Mouse (Mus musculus) thymus, postnatal 25 days (tissue): ENCODE data around the gene Cdc40.

ENCODE experiments used
- DNase-seq: peaks from one replicate; pipeline ENCODE4 v3.0.0; 2022

The Cdc40 gene

DNA sequence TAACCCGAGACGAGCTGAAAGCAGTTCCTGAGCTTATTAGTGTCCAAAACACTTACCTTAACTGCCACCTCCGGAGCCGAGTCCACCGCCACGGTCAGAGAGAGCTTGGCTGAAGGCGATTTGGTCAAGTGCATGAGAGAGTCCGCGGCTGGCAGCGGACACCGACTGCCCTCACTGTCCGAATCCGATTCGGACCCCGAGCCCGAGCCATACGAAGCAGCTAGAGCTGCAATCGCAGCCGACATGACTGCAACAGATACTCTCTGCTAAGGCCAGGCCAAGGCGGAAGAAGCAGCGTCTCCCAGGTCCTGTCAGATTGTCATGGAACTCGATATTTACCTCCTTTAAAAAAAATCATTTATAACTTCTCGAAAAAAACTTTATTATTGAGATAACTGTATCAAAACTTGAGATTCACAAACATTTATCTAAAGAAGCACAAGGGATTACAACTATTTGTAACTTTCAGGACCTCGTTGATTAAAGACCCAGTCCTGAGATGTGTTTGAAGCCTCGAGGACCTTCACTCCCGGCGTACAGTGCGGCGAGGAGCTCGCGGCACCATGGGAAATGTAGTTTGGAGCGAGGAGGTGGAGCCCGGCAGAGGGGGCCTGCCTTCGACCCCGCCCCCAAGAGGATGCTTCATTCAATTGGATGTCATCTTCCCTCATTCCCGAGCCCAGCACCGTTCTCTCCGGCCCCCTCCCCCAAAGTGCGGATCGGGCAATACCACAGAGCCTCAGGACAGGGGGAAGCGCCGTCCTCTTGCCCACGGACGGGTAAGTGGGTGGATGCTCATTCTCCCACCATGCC, at the start of gene Cdc40, which contains the start of gene Wasf1:
TSS of gene Cdc40 (minus strand) at position 481 of the 813 bp plus-strand sequence.
TSS of gene Wasf1 (plus strand) at position 645 of the 813 bp plus-strand sequence.
- DNase-seq = peak; percentile 91

DNA sequence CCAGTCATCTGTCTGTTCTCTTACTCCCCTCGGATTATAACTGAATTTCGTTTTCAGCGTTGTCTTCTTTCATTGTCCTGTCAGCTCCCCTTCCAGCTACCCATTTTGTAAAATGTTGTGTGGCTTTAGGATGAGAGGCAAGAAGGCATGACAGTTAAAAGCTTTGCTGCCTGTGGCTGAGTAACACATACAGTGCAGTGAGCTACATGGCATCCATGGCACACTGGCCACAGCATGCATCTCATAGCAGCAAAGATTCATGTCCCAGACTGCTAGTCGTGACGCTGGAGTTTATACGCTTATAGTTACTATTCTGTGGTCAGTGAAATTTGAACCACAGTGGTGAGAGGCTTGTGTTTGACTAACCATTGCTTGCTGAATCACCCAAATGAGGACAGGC, 36.4 kb upstream of the Cdc40 start:
- DNase-seq = no peak

DNA sequence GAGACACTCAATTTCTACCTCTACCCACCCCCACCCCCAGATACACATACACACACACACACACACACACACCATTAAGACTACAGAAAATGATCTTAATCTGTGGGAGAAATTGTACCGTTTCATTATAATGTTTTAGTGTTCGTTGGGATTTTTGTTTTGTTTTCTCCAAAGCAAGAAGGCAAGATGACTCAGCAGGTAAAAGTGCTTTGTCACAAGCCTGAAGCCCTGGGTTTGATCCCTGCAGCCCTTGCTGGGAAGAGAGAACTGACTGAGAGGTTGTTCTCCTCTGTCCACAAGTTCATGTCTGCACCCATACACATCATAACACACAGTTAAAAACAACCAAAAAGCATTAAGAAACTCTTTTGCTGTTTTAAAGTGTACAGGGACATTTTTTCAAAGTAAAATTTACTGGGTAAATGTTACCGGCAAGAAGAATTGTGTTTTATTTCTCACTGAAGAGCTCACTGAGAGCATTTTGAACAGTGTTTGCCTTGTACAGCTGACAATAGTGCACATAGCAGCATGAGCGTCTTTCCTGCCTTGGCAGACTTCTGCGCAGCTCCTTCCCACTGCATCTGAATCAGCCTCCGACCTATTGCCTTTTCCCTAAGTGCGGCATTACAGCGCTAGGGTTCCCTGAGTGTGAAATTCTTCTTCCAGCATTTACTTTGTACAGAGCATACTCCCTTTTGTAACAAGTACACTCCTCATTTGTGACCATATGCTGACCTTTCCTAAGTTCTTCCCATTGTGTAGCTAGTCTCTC, 35.7 kb upstream of the Cdc40 start:
- DNase-seq = no peak

DNA sequence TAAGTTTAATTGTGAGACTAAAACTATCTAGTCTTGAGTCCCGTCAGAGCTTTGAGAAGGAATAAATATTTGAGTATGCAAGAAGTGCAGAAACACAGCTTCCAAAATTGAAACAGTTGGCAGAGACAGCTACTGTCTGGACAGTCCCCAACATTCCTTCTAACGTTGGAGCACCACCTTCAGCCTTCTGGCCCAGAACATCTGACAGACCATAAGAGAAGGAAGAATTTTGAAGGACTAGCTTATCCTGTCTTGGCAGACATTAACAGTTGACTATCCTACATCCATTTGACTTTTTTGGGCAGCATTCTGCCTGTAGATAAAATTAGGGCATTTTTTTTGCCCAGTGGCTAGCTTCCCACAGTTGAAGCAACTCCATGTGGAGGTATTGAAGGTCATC, 32.1 kb upstream of the Cdc40 start:
- DNase-seq = no peak

DNA sequence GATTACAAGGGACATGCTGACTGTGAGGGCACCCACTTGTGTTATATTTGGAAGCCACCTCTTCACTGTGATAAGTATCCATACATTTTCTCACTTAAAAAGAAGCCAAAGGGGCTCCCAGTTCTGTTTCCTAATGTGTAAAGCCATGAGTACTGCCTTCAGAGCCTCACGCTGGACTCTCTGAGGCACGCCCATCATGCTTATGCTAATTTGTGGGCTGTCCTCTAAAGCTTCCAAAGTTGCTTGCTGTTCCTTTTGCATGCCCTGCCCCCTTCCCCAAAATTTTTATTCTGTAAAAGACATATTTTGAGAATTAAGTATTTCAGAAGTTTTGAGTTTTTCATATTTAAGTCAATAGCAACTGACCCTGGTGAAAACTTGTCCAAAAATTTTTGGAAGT, 27.7 kb upstream of the Cdc40 start:
- DNase-seq = no peak

DNA sequence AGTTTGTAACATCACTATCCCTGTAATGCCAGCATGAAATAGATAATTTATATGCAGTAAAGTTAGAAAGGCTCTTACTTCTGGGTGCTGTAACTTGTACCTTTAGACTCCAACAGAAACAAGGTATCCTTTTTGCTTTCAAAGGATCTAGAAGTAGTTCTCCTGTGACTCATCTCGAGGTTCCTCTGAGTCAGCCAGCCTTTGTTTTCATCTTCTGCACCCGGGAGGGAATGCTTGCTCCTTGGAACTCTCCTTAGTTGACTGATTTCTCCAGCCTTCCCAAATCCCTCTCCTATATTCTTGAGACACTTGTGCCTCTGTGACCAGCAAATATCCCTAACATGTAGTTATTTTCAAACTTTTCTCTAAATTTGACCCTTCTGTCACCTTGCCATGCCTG, 25.5 kb upstream of the Cdc40 start:
- no peak for DNase-seq

DNA sequence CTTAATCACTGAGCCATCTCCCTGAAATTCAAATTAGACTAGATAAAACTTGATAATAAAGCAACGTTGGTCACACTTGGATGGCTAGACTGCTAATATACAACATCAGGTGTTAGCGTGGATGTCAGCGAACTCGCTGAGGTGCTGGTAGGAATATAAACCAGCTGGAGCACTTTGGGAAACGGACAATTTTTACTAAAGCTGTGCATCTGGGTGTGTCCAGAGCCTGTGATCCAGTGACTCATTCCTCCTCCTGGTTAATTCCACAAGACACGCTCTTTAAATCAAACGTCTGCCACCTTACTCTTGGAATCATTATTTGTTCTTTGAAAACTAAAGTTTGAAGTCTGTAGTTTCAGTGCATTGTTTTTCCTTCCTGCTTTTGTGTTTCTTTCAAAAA, 23.7 kb upstream of the Cdc40 start:
- no peak for DNase-seq

DNA sequence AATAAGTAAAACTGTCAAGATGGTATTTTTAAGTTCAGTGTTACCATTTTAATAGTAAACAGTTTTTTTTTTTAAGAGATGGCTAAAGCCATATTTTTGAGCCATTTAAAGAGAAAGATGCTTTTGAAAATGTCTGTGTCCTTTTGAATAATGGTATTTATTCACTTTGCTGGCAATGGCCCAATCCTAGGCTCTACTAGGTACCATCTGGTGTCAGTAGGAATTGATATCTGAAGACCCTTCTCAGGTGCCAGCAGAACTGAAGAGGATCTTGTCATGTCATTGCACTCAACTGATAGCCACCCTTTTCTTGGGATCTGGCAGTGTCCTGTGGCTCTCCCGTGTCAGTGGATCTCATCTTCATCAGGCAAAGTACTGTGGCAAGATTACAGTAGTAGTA, 23.0 kb upstream of the Cdc40 start:
- DNase-seq = no peak

DNA sequence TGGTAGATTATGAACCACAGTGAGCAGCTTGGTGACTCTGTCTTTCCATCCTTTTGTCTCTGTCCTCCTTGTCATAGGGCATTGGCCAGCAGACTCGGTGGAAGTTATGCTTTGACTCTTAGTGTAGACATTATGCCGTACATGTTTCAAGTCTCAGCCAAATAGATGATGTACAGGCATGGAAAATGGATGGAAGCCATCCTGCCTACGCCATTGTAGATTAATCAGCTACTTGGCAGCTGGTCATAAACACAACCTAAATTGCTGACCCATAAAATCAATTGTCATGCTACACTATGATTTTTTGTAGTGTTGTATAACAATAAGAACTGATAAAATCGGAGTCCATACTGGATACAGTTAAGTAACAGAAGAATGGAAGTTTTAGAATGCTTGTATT, 18.7 kb upstream of the Cdc40 start:
- DNase-seq = no peak

DNA sequence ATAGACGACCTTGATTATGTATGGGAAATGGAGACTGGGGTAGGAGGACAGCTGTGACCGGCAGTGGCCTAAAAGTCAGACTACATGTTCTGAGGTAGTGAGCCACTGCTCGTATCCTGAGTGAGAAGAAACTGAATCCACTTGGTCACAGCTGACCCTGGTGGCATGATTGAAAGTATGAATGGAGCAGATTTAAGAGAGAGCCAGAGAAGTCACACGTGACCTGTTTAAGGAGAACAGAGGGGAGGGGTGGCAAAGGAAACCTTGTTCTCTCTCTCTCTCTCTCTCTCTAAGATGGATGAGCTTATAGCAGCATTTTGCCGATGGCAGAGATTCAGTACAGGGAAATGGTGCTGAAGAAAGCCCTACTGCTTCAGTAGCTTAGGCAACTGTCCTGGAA, 13.5 kb upstream of the Cdc40 start:
- DNase-seq = no peak

DNA sequence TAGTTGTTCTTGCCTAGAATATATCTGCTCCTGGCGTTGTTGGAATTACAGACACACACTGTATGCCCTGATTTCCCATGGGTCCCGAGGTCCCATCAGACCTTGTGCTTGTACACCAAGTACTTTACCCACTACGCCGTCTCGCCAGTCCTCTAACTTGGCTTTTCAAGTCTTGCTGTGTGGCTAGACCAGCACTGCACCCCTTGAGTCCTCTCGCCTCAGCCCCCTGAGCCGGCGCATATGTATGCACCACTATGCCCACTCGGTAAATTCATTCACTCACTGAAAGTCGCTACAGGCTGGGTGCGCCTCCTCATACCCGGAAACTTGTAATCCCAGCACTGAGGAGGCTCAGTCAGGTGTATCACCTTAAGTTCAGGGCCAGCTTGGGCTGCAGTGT, 12.7 kb upstream of the Cdc40 start:
- DNase-seq = no peak

DNA sequence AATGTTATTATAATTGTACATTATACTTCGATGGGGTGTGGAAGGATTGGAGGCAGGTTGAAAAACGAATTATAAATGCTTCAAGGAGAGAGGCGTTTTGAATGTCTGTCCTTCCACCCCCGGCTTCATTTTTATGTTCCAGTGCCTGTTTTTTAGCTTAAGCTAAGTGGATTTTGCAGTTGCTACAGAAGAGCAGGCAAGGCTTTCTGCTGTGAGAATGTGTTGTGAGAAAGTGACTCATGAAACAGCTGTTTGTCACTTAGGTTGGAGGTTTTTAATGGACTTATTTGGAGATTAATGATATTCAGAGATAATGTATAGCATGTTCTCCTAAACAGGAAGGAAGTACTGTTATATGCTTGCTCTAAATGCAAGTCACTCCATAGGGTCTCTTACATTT, 6.0 kb upstream of the Cdc40 start:
- no peak for DNase-seq

DNA sequence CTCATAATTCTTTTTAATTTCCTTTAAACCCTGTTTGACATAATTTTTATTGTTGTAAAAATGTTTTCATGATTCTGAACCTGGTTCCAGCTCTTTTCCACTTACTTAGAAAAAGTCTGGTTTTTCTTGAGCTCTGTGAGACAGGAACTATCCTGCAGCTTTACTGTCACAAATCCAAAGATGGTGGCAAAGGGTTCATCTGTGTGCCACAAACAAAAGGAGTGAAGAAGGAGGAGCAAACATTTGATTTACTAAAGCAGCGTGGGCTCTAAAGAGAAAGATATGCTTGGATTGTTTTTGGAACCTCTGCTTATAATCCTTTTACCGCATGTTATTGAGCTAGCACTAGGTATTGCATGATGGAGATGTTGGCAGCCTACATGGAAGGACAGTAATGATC, 4.2 kb upstream of the Cdc40 start:
- no peak for DNase-seq

DNA sequence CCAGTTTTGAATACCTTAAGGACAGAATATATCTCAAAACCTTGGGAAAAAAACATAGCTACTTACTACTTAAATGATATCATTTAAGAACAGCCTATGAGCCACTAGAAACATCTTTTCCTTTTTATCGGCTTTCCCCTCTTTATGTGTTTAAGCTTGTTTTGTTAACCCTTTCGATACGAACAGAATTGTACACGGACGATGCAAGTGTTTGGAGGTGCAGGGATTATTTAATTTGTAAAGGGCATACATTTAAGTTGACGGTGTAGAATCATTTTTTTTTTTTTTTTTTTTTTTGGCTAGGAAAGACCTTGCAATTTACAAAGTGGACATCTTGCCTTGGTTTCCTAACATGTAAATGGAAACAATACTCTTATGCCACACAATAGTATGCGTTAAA, 2.3 kb upstream of the Cdc40 start:
- DNase-seq = no peak

DNA sequence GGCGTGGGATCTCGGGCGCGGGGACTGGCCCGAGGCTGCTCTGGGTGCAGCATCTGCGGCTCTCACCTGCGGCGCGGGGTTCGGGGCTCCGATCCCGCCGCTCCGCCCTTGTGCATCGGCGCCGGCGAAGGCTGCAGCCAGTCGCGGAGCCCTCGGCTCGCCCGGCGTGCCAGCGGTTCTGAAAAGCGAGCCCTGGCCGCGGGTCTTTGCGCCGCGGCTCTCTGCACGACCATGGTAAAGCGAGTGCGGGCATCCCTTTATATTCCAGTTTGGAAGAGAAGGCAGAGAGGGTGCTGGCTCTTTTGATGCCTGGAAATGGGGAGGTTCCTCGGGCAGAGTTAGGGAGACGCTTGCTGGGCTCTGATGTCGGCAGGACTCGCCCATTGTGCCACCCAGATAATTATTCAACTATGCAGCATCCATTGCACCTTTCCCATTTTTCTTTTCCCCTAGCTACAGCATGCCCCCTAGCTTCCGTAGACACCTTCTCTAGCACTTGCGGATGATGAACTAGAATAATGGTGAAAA, 1.2 kb upstream of the Cdc40 start:
- DNase-seq = peak; percentile 28

DNA sequence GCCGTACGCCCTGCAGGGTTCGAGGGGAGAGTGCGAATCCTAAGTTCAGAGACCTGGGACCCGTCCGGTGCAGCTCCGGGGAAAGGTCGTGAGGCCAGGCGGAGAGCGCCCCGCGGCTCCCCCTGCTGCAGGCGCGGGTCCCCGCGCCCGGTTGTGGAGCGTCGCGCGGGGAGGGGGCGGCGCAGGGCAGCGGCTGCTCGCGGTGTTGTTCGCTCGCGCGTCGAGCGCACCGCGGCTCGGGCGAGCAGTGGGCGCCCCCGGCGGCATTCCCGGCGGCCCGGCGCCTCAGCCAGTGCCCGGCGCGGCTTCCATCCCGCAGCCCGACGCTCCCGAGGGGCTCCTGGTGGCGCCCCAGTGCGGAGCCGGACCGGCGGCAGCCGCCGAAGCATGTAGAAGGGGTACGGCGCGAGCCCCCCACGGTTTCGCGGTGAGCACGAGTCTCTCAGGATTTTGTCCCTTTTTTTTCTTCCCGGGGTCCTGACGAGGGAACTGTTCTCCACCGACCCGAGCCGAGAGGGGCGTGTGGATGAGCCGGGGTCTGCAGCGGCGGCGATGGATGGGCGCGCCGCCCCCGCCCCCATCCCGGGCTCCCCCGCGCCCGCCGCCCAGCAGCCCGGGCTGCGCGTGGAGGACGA, 650 bp upstream of the Cdc40 start:
- DNase-seq = no peak

DNA sequence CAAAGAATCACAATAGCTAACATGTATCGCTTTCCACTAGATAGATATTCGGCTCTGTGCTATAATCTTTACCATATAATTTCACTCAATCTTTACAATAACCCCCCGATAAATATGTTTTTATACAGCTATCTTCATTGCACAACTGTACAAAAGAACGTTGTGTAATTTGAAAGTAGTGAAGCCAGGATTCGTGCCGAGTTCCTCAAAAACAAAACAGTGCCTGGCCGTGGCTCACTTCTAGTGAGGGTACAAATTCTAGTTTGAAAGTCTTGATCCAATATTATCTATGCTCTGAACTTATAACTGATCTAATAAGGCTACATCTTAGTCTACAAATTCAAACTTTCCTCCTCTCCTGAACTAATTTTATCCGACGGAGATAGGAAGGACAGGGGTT, 778 bp downstream of the Cdc40 start:
- DNase-seq = no peak

DNA sequence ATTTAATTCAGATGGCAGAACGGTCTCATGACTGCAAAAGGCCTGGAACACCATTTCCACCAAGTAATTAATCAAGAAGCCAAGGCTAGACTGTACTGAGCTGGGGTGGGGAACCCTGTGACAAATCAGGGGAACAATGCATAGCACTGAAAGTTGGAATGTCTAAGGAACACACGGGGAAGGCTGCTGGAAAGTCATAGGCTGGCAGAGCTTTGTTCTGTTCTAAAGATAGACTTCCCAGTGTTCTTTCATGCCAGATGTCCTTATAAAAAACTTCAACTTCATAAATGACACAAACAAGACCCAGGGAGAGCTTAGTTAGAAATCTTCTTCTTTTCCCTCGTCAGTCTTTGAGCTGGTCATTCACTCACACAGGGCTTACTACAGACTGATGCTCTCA, 1.9 kb downstream of the Cdc40 start:
- no peak for DNase-seq

DNA sequence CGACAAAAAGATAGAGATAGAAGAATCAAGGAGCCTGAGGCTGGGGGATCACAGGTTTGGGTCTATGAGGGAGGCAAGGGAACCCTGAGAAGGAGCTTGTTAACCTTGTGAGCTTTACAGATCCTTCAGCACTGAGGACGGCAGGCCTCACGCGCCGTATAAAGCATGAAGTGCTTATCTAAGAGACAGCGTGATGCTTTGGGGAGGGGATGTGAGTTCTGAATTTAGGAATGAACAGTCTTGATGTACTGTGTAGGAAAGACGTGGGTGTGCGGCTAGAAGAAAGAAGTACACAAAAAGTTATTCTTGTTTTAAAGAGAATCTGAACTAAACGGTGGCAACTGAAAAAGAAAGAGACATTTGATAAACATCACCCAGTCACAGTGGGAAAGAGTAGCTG, 3.1 kb downstream of the Cdc40 start:
- DNase-seq = no peak

DNA sequence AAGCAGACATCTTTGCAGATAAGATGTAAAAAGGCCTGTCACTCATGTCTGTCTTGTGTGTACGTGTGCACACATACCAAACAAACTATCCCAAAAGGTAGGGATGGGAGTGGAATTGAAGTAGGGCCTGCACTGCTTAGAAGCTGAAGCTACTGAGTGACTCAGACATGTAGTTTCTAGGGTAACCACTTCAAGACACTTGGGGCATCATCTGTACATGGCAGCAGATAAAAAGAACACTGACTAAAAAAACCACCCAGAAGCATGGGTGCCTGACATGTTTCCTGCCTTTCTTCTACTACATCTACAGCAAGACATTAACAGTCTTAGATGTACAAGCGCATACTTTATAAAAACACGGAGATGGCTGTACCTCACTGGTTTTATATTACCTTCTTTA, 4.9 kb downstream of the Cdc40 start:
- DNase-seq = no peak

DNA sequence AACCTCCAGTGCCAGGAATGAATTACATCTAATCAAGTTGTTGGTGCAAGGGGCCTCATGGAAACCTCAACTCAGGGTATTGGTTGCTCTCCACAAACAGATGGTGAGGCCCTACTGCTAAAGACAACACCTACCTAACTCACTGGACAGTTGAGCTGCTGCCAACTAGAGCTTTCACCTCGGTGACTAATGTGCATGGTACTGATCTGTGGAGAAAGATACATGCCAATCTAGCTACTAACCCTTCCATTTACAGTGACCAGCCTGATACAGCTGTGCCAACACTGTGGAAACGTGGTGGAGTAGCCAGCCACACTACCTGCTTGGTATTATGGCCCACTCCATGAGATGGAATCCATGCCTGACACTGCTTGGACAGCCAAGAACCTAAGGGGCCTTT, 11.1 kb downstream of the Cdc40 start:
- no peak for DNase-seq

DNA sequence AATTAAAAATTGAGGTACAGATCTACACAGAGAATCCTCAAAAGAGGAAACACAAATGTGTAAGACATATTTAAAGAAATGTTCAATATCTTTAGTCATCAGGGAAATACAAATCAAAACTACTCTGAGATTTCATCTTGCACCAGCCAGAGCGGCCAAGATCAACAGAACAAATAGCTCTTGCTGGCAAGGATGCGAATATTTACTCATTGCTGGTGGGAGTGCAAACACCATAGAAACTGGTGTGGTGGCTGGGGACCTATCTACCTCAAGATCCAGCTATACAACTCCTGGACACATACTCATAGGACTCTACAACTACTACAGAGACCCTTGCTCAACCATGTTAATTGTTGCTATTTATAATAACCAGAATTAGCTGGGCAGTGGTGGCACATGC, 11.8 kb downstream of the Cdc40 start:
- no peak for DNase-seq

DNA sequence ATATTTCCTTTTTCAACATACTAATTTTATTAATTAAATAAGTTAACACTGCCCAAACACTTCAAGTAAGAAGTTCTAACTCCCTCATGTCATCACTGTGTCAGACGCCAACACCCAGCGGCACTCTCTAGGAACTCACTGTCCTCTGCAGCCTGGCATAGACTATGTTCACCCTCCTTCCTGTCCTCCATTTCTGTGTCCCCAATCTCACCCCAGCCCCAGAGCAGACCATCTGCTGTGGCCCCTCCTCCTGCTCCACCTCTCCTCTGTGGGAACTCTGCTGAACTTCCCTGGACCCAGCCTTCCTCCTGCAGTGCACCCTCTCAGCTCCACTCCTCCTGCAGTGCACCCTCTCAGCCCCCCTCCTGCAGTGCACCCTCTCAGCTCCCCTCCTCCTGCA, 15.0 kb downstream of the Cdc40 start:
- DNase-seq = no peak

DNA sequence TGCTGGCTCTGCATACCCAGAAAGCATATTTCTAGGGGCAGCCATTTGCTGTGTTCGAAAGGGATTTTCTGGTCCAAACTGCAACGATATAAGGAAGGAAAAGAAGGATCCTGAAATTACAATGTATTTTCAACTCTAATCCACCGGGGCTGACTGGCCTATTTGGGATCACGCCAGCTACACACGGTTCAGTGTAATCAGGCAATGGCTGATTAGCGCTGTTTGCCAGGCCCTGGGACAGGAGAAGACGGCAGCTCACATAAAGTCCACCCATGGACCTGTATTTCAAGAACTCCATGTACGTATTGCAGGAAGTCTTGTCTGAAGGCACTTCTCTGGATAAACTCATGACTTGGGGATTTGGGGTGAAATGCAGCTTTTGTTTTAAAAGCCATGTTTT, 25.5 kb downstream of the Cdc40 start:
- DNase-seq = no peak
